Mouse (Mus musculus) heart, embryonic 14.5 days (tissue): ENCODE data around the gene Rdx. TPM values are rescaled to one million over a fixed set of nuclear protein-coding genes. Genes with fewer than 3 reads are reported as not detected.

ENCODE experiments used
- ATAC-seq: fragments of 200-750 bp; cut with Nextera tagmentation; 2 replicates; pipeline ENCODE4 v1.8.0; 2017; ENCODE audit warnings: low read depth, moderate TSS enrichment; ENCODE audit not compliant: insufficient number of reproducible peaks, insufficient read depth, low FRiP score
- H3K27ac ChIP-seq, 2 experiments: fragments of 200-500 bp in 1 of 2; fragments of 300-500 bp in 1 of 2; sonication (generic) in 1 of 2; replicated peaks in 1 of 2; 2 replicates each; pipeline ENCODE4 v1.5.1; 2012 to 2014; ENCODE audit warnings: low read depth in 2 of 2, low read length in 2 of 2, control low read depth in 1 of 2, mild to moderate bottlenecking in 1 of 2, mixed read lengths in 1 of 2; ENCODE audit not compliant: control insufficient read depth in 1 of 2, insufficient read depth in 1 of 2
- H3K27me3 ChIP-seq: fragments of 300-500 bp; sonication (generic); 2 replicates; pipeline ENCODE4 v1.6.1; 2014; ENCODE audit warnings: mild to moderate bottlenecking, low read length, control low read depth; ENCODE audit not compliant: control insufficient read depth, insufficient read depth
- H3K36me3 ChIP-seq: fragments of 300-500 bp; sonication (generic); 2 replicates; pipeline ENCODE4 v1.6.1; 2014; ENCODE audit warnings: mild to moderate bottlenecking, control low read depth, low read length, mixed read lengths; ENCODE audit not compliant: control insufficient read depth, insufficient read depth
- H3K4me1 ChIP-seq, 2 experiments: fragments of 200-500 bp in 1 of 2; fragments of 300-500 bp in 1 of 2; sonication (generic) in 1 of 2; 2 replicates each; pipeline ENCODE4 v1.6.1; 2012 to 2014; ENCODE audit warnings: low read length in 2 of 2, control low read depth in 1 of 2, mixed read lengths in 1 of 2; ENCODE audit not compliant: control insufficient read depth in 2 of 2, insufficient read depth in 2 of 2
- H3K4me2 ChIP-seq: fragments of 300-500 bp; sonication (generic); 2 replicates; pipeline ENCODE4 v1.6.1; 2014; ENCODE audit warnings: mild to moderate bottlenecking, low read length
- H3K4me3 ChIP-seq, 2 experiments: fragments of 200-500 bp in 1 of 2; fragments of 300-500 bp in 1 of 2; sonication (generic) in 1 of 2; 2 replicates each; pipeline ENCODE4 v1.5.1; 2012 to 2014; ENCODE audit warnings: low read length in 2 of 2, mild to moderate bottlenecking in 2 of 2, control low read depth in 1 of 2, low read depth in 1 of 2, moderate library complexity in 1 of 2; ENCODE audit not compliant: control insufficient read depth in 1 of 2, insufficient read depth in 1 of 2
- H3K9ac ChIP-seq: fragments of 300-500 bp; sonication (generic); 2 replicates; pipeline ENCODE4 v1.6.1; 2014; ENCODE audit warnings: mild to moderate bottlenecking, low read length
- H3K9me3 ChIP-seq: fragments of 300-500 bp; sonication (generic); 2 replicates; pipeline ENCODE4 v1.6.1; 2016; ENCODE audit warnings: low read length, control low read depth; ENCODE audit not compliant: control insufficient read depth
- WGBS: fragments of 180-500 bp; shearing (Covaris S2); extraction: QIAGEN DNeasy Blood & Tissue Kit; methylation state at CpG from one replicate; pipeline ENCODE4 v1.1.7; 2014; 5-methylcytosine and 5-hydroxymethylcytosine counted together
- polyA plus RNA-seq: library from polyadenylated mRNA; unstranded; fragments of >200 nt; fragmentation: Nextera tagmentation; extraction: Ambion mirVana; gene quantifications from 2 replicates; pipeline ENCODE4 v1.2.1, GENCODE M21; 2014

Rdx gene
- polyA plus RNA-seq, 1 experiment from 2014 or later: 141 TPM

GRCm38 (mm10) chr9:52041657-52042056 is 5.3 kb upstream of the Rdx start:
- no peak for ATAC-seq
- 80% methylated on average over 2 of the region's 2 CpGs for WGBS
- H3K9me3 ChIP-seq: 0 out of 2 replicates have a peak, but pooled peaks cover 3% of the 10 kb centered on the region

DNA sequence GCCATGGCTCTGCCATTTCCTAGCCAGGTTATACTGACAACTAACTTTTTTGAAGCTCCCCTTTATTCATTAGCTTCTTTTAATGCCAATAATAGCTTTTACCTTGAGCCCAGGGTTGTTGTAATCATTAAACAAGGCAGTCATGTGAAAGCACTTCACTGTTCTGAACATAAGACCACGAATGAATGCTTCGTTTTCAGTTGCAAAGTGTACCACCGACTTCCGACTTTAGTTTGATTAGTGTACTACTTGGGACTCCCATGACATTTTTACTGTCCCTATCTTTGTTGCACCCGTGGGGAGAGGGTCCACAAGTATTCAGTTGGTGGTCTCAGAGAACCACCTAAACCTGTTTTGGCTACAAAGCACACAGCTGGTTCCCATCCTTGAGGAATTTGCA is 287 bp upstream of the Rdx start:
- Histone ChIP-seq H3K4me3 (peak overlapping the region; percentile 99; a peak in 3 of 4 replicates), H3K9ac (peak overlapping the region; percentile 99)

More at GRCm38 (mm10) chr9:52041657-52042056, 5.3 kb upstream of the Rdx start:
- no peaks in the 10 kb centered on the region for H3K27me3 ChIP-seq
- H3K36me3 ChIP-seq: no peaks in the 10 kb centered on the region
- H3K4me1 ChIP-seq: 0 out of 4 replicates have a peak, but pooled peaks cover 0 to 3% of the 10 kb centered on the region in 2 experiments
- H3K4me2 ChIP-seq: no peak overlapping the region
- no peak overlapping the region for H3K9ac ChIP-seq
- no peak overlapping the region for H3K27ac ChIP-seq
- H3K4me3 ChIP-seq: no peak overlapping the region

DNA sequence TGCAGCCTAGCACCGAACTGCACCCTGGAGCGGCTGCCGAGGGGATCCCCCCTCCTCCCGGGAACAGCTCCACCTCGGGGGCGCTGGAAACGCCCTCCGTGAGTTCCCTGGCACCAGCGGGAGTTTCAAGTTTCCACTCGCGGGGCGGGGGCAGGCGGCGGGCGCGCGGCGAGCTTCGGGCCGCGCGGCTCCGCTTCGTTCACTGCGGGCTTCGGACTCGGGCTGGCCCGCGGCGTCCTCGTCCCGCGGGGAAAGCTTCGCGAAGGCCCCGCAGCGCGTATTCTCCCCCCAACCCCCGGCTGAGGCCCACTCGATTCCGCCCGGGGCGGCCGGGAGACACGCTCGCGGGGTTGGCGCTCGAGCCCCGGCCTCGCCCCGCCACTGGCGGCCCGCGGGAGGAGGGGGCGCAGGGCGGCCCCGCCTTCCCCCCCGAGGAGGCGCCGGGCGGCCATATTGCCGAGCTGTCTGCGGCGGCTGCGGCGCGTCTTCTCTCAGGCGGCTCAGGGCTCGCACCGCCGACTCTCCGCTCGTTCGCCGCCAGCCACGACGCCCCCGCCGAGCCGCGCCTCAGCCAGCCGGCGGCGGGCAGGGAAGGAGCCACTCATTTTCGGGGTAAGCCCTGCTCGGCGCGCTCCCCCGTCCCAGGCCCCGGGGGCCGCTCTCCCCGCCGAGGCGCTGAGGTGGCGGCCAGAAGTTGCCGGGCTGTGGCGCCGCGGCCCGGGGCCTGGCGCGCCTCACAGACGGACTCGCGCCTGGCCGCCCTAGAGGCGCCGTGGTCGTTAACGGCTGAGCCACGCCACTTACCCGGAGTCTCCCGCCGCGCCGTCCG is 1.1 kb downstream of the Rdx start:
- Histone ChIP-seq H3K9ac (peak overlapping the region; percentile 99), H3K4me2 (peak overlapping the region; percentile 81), H3K27ac (peak overlapping the region; percentile 99 to 100), H3K9me3 (no peaks in the 10 kb centered on the region), H3K4me3 (peak overlapping the region; percentile 99), H3K4me1 (peaks cover 0 to 30% of the 10 kb centered on the region in 2 experiments; a peak in 3 of 4 replicates), H3K36me3 (no peaks in the 10 kb centered on the region), H3K27me3 (no peaks in the 10 kb centered on the region)
- ATAC-seq: peak; percentile 92
- WGBS: under 1% methylated on average over 89 of the region's 118 CpGs

More for the DNA sequence above, 287 bp upstream of the Rdx start:
- Histone ChIP-seq H3K4me1 (peaks cover 0 to 23% of the 10 kb centered on the region in 2 experiments; a peak in 3 of 4 replicates), H3K27me3 (no peaks in the 10 kb centered on the region), H3K4me2 (peak overlapping the region; percentile 81), H3K27ac (peak overlapping the region; percentile 99 to 100; a peak in 3 of 4 replicates), H3K9me3 (no peaks in the 10 kb centered on the region), H3K36me3 (no peaks in the 10 kb centered on the region)
- 24% methylated on average over 5 of the region's 5 CpGs for WGBS
- ATAC-seq: no peak

DNA sequence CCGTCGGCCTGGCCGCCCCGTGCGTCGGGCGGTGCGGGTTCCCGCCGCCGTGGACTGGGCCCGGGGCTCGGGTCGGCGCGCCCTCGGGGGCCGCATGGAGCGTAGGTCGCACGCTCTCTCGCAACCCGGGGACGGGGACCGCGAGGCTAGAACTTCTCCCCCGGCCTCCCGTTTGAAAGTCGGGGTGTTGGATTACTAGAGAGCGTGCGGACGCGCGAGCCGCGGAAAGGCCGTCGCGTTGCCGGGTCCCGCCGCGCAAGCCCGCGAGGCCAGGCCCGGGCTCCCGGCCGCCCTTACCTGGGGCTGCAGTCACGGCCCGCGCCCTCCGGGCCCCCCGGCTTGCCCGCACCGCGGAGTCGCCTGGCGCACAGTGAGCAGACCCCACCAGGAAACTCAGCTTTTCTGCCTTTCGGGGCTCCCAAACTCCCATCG is 1.7 kb downstream of the Rdx start:
- Histone ChIP-seq H3K4me2 (peak overlapping the region; percentile 81), H3K36me3 (no peaks in the 10 kb centered on the region), H3K4me3 (peak overlapping the region; percentile 99), H3K27me3 (no peaks in the 10 kb centered on the region), H3K9me3 (no peaks in the 10 kb centered on the region), H3K9ac (peak overlapping the region; percentile 99), H3K27ac (peak overlapping the region; percentile 99 to 100), H3K4me1 (peaks cover 0 to 33% of the 10 kb centered on the region in 2 experiments; a peak in 3 of 4 replicates)
- ATAC-seq: peak; percentile 57
- under 1% methylated on average over 58 of the region's 60 CpGs for WGBS

- ATAC-seq: no peak
- WGBS: under 1% methylated on average over 3 of the region's 3 CpGs
- H3K4me3 ChIP-seq: peak overlapping the region; percentile 99; a peak in 3 of 4 replicates
These were observed 2.6 kb downstream of the Rdx start for GRCm38 (mm10) chr9:52049605-52050004.

GRCm38 (mm10) chr9:52050361-52050760 is 3.4 kb downstream of the Rdx start:
- Histone ChIP-seq H3K27ac (peak overlapping the region in 1 of 2 experiments; percentile 55; a peak in 2 of 4 replicates), H3K36me3 (no peaks in the 10 kb centered on the region)
- no peak for ATAC-seq

More at GRCm38 (mm10) chr9:52049605-52050004, 2.6 kb downstream of the Rdx start:
- peak overlapping the region in 1 of 2 experiments; percentile 34; a peak in 2 of 4 replicates for H3K27ac ChIP-seq
- peak overlapping the region; percentile 81 for H3K4me2 ChIP-seq
- no peaks in the 10 kb centered on the region for H3K9me3 ChIP-seq
- H3K27me3 ChIP-seq: no peaks in the 10 kb centered on the region
- H3K36me3 ChIP-seq: no peaks in the 10 kb centered on the region
- peak overlapping the region; percentile 99 for H3K9ac ChIP-seq
- H3K4me1 ChIP-seq: peaks cover 0 to 35% of the 10 kb centered on the region in 2 experiments; a peak in 3 of 4 replicates

DNA sequence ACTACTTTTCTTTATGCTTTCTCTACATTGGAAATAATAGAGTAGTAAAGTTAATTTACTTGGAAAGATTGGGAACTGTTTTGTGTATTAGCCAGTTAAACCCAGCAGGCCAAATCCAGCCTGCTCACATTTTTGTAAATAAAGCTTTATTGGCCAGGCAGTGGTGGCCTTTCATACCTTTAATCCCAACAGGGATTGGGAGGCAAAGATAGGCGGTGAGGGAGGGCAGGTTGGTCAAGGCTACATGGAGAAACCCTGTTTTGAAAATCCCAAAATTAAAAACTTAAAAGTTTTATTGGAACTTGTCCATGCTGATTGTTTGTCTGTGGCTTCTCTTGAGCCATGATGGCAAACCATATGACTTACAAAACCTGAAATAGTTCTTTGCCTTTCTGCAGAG is 5.2 kb downstream of the Rdx start:
- 62% methylated on average over 1 of the region's 1 CpGs for WGBS
- Histone ChIP-seq H3K4me2 (peak overlapping the region; percentile 31; the same call in 1 of the 2 replicates), H3K9ac (no peak overlapping the region), H3K4me1 (peaks cover 2 to 39% of the 10 kb centered on the region in 2 experiments; a peak in 3 of 4 replicates), H3K9me3 (no peaks in the 10 kb centered on the region), H3K27ac (no peak overlapping the region), H3K36me3 (no peaks in the 10 kb centered on the region), H3K27me3 (no peaks in the 10 kb centered on the region), H3K4me3 (no peak overlapping the region)
- no peak for ATAC-seq

More at GRCm38 (mm10) chr9:52050361-52050760, 3.4 kb downstream of the Rdx start:
- Histone ChIP-seq H3K9ac (peak overlapping the region; percentile 99), H3K4me3 (peak overlapping the region; percentile 15 to 99; a peak in 3 of 4 replicates), H3K27me3 (no peaks in the 10 kb centered on the region), H3K9me3 (no peaks in the 10 kb centered on the region), H3K4me2 (peak overlapping the region; percentile 81), H3K4me1 (peaks cover 0 to 35% of the 10 kb centered on the region in 2 experiments; a peak in 3 of 4 replicates)
- WGBS: 3% methylated on average over 2 of the region's 2 CpGs
